Mouse (Mus musculus): ENCODE measurements around the gene Rgs5.

Rgs5 gene

GRCm38 (mm10) chr1:169730599-169731100 is 75.3 kb downstream of the Rgs5 start:
- no peak for DNase-seq

- no peak for DNase-seq
Measured at GRCm38 (mm10) chr1:169736139-169736538, 80.8 kb downstream of the Rgs5 start.

- DNase-seq, result no peak
Measured at GRCm38 (mm10) chr1:169737231-169737630, 81.9 kb downstream of the Rgs5 start.

- no peak for DNase-seq
Measured at GRCm38 (mm10) chr1:169741147-169741546, 85.8 kb downstream of the Rgs5 start.

Measured in right cerebral cortex, postnatal 14 days (tissue).